Mouse (Mus musculus): ENCODE measurements around the gene Krtap4-16.
"Not testable (repeated sequence)": the region's sequence is repeated elsewhere in the genome, so short reads cannot be mapped to it uniquely, and the experiment has no call there.

Gene Krtap4-16

DNA sequence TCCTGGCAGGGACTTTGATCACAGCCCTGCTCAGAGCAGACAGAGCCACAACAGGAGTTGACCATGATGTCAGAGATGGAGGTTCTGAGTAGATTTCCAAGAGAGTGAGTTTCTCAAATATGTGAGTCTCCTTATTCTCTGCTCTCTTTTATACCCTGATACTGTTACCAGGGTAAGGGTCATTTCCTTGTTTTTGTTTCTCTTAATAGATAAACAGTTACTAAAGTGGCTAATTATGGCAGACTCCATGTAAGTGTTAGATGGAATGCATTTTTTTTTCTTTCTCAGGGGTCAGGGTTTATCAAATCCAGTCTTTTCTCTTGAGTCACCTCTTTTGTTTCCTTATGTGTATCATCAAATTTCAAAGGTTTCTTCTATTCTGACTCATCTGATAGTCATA is at the start of gene Krtap4-16:
Krtap4-16 (minus strand) TSS at position 101 of the 400 bp plus-strand sequence.
- no peak for DNase-seq (ENCODE audit: low spot score)

DNA sequence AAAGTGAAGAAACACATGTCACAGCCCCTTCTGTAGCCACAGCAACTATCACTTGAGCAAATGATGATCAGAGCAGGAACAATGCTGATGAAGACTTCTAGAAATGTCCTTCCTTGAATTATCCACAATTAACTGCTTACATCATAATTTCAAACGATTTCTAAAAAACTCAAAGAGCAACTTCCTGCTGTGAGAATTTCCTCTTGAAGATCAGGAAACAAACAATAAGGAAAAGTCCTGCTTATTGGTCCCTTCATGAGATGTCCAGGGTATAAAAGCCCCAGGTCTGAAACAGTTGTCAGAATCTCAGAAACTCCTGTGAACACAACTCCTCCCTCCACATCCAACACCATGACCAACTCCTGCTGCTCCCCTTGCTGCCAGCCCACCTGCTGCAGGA is 27.5 kb upstream of the Krtap4-16 start, which contains the start of gene Gm11567:
Gm11567 (plus strand) TSS at position 301 of the 400 bp plus-strand sequence.
- not testable (repeated sequence) for DNase-seq (ENCODE audit: low spot score)

DNA sequence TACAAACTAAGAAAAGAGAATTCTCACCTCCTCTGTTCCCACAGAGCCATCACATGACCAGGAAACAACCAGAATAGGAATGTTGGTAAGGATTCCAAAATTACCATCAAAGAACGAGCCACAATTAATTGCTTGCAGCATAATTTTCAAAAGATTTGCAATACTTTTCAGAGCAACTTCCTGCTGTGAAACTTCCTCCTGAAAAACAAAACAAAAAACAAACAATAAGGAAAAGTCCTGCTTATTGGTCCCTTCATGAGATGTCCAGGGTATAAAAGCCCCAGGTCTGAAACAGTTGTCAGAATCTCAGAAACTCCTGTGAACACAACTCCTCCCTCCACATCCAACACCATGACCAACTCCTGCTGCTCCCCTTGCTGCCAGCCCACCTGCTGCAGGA is 21.7 kb upstream of the Krtap4-16 start, which contains the start of gene Krtap9-1:
Krtap9-1 (plus strand) TSS at position 301 of the 400 bp plus-strand sequence.
- not testable (repeated sequence) for DNase-seq (ENCODE audit: low spot score)

DNA sequence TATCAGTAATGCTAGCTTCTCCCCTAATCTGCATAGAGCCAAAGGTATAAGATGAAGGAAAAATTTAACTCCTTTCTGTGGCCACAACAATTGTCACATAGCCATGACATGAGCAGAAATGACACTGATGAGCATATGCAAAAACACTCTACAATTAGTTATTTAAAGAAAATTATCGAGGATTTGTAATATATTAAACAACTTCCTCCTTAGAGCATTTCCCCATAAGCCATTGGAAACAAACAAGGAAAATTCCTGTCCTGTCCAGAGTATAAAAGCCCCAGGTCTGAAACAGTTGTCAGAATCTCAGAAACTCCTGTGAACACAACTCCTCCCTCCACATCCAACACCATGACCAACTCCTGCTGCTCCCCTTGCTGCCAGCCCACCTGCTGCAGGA is 12.8 kb upstream of the Krtap4-16 start, which contains the start of gene Gm11559:
Gm11559 (plus strand) TSS at position 301 of the 400 bp plus-strand sequence.
- DNase-seq (ENCODE audit: low spot score): not testable (repeated sequence)

DNA sequence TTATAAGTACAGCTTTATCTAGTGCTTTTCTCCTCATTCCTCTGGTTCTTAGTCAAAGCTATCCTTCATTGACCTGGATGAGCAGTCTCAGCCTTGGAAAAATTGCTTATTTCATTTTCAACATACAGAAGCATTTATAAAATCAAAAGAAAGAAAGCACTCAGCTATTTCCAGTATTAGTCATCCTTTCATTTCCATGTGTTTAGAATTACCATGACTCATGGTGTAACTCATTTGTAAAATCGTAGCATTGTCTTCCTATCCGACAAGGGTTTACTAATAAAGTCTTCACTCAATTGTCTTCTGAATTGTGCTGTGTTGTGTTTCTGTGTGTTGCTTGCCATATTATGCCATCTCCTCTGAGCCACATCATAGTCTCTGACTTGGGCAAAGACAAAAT is 7.4 kb upstream of the Krtap4-16 start:
- no peak for DNase-seq (ENCODE audit: low spot score)

DNA sequence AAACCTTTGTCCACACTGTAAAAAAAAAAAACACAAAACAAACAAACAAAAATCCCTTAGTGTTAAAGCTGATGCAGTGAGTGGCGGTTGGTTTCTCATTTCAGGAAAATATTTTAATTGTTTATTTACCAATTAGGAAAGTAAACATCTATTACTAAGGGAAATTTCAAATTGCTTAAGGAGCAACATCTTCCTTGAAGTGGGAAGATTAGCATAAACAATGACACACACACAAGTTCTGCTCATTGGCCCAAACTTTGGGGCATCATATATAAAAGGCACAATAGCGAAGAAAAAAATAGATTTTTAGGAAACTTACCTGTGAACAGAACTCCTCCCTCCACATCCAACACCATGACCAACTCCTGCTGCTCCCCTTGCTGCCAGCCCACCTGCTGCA is 6.2 kb upstream of the Krtap4-16 start, which contains the start of gene Gm11568:
Gm11568 (plus strand) TSS at position 301 of the 400 bp plus-strand sequence.
- no peak for DNase-seq (ENCODE audit: low spot score)

DNA sequence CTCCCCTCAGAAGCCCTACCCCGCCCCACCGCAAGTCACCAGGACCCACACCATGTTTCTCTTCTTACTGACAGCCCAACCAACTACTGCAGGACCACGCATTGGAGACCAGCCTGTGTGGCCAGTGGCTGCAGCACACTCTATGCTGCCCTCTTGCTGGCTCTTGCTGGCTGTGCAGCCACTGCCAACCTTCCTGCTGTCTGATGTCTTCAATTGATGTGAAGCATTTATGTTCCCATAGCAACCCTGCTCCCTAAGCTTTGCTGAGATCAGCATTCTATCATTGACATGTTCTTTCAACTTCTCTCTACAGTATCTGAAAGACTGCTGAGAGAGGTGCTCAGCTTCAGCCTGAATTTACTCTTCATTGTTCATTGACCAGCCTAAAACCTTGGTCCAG is 2.7 kb upstream of the Krtap4-16 start:
- DNase-seq (ENCODE audit: low spot score): no peak

DNA sequence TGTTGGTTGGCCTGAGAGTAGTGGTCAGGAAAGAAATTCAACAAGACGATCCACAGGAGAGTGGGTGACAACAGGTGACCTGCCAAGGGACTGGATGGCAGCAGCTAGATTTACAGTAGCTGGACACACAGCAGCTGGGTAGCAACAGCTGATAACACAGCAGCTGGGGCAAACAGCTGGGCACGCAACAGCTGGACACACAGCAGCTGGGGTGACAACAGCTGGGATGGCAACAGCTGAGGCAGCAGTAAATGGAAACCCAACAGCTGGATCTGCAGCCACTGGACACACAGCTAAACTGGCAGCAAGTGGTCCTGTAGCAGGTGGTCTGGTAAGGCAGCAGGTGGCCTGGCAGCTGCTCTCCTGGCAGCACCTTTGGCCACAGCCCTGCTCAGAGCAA is 4.7 kb downstream of the Krtap4-16 start:
- no peak for DNase-seq (ENCODE audit: low spot score)

DNA sequence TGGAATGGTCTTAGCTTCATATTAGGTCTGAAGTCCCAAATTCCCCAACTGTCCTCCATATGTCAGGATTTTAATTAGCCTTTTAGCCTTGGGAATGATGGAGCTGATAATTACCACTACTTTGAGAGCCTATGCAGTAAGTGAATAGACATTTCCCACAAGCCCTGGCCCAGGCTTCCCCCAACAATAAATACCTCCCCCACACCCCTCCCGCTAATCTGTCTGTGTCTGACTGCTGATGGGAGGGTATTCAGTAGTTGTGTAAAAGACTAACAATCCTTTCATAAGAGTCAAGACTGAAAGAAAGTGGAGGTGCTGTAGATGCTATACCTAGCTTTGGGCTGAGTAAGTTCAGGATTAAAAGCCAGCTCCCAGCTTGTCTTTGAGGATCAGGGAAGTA is 9.2 kb downstream of the Krtap4-16 start:
- DNase-seq (ENCODE audit: low spot score): no peak

DNA sequence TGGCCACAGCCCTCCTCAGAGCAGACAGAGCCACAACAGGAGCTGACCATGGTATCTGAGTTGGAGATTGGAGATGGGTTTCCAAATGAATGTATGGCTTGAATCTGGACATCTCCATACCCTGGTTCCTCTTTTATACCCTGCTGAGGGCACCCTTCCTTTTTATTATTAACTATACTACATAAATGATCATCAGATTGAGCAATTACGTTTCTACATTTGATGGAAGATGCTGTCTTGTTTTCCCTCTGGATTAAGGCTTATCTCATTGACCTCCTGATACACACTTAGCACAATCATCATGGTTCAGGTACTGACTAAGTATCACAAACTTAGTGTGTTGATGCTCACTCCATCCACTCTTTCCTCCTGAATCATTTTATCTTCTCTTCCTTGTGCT is 13.4 kb downstream of the Krtap4-16 start, which contains the start of gene 2300003K06Rik:
2300003K06Rik (minus strand) TSS at position 101 of the 400 bp plus-strand sequence.
- no peak for DNase-seq (ENCODE audit: low spot score)

DNA sequence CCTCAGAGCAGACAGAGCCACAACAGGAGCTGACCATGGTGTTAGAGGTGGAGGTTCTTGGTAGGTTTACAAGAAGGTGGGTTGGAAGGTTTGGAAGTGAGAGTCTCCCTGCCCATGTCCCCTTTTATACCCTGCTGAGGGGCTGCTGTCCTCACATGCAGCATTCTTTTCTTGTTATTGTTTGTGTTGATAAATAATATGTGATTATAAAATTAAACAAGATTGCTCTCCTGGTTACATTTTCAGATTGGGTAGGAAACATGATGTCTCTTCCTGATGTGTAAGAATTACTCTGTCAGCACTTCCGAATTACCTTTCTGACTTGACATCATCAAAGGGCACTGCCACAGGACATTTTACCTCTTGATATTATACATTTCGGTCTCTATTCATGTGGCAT is 35.8 kb downstream of the Krtap4-16 start, which contains the start of gene Gm11564:
Gm11564 (minus strand) TSS at position 101 of the 400 bp plus-strand sequence.
- not testable (repeated sequence) for DNase-seq (ENCODE audit: low spot score)

DNA sequence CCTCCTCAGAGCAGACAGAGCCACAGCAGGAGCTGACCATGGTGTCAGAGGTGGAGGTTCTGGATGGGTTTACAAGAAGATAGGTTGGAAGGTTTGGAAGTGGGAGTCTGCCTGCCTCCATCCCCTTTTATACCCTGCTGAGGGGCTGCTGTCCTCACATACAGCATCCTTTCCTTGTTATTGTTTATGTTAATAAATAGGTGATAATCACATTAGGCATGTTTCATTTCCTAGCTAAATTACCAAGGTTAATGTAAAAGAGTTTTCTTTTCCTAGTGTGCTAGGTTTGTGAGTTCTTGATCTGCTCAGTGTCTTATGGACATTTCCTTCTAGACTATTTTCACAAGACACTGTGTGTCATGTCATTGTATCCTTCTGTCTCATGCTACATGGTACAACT is 41.6 kb downstream of the Krtap4-16 start, which contains the start of gene Krtap4-13:
Krtap4-13 (minus strand) TSS at position 101 of the 400 bp plus-strand sequence.
- not testable (repeated sequence) for DNase-seq (ENCODE audit: low spot score)

DNA sequence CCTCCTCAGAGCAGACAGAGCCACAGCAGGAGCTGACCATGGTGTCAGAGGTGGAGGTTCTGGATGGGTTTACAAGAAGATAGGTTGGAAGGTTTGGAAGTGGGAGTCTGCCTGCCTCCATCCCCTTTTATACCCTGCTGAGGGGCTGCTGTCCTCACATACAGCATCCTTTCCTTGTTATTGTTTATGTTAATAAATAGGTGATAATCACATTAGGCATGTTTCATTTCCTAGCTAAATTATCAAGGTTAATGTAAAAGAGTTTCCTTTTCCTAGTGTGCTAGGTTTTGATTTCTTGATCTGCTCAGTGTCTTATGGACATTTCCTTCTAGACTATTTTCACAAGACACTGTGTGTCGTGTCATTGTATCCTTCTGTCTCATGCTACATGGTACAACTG is 47.1 kb downstream of the Krtap4-16 start, which contains the start of gene Gm11554:
Gm11554 (minus strand) TSS at position 101 of the 400 bp plus-strand sequence.
- DNase-seq (ENCODE audit: low spot score): not testable (repeated sequence)

Measured in adipocyte (in vitro differentiated cells).